Mouse (Mus musculus) lung, adult 2 months (tissue): ENCODE results near the gene Mtx2.

Source experiments
- CTCF ChIP-seq: fragments of 200-500 bp; IDR thresholded peaks from 2 replicates; pipeline ENCODE4 v1.5.1; 2011; ENCODE audit warnings: mild to moderate bottlenecking, low read length, control low read depth; ENCODE audit not compliant: insufficient read depth
- POLR2A ChIP-seq: fragments of 200-500 bp; IDR thresholded peaks from 2 replicates; pipeline ENCODE4 v1.6.1; 2011; ENCODE audit warnings: low read depth, mild to moderate bottlenecking, control low read depth, low read length, borderline replicate concordance; ENCODE audit errors: extremely low read depth

DNA sequence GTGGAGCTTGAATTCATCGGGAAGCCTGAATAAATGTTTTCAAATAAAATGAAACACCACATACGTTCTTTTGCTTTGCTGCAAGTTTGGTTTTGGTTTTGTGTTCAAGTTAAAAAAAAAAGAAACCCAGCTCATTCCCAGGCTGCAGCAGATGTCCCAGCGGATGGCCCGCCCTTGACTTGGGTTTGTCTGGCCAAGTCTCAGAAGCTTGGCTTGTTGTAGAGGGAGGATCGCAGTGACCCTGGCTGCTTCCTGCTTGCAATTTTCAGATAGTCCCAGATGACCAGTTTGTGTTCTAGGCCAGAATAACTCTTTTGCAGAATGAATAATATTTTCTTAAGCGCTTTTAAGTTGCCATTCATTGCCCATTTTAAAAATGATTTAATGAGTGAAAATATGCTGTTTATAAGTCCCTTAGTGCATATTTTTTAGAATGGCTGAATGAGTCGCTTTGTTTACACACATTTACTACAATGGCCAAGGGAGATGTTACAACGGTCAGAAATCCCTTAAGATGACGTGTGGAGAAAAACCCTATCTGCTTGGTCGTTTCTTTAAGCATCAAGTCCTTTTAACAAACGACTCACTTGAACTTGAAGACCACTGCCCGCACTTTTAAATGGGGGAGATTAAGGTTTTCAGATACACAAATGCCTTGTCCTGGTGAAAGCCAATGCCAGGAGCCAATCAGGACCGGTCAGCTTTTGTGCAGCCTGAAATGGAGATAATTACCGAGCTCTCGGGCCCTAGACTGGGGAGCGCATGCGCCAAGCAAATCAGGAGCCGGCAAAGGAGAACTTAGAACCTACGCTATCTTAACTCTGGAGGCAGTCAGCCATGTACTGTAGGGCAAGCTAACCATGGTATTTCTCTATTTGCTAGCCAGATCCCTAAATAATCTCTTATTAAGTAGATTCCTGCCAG is 82.0 kb downstream of the Mtx2 start:
- no peak for TF ChIP-seq CTCF
- TF ChIP-seq POLR2A, result no peak
